Mouse (Mus musculus) ES-Bruce4 (cell line): Measurements from ENCODE around the gene Omd.

Experiments
- CTCF ChIP-seq: IDR thresholded peaks from one replicate; pipeline ENCODE4 v1.8.1; 2011; ENCODE audit warnings: low read depth, low read length
- EP300 ChIP-seq: IDR thresholded peaks from 2 replicates; pipeline ENCODE4 v1.6.1; 2011; ENCODE audit warnings: low read depth, low read length; ENCODE audit not compliant: insufficient read depth
- POLR2A ChIP-seq: IDR thresholded peaks from one replicate; pipeline ENCODE4 v1.8.1; 2011; ENCODE audit warnings: low read length; ENCODE audit not compliant: insufficient read depth

- no peak for TF ChIP-seq EP300
- TF ChIP-seq CTCF = no peak
- no peak for TF ChIP-seq POLR2A
These were observed 10.8 kb upstream of the Omd start for GRCm38 (mm10) chr13:49571418-49571817.
